Mouse (Mus musculus): ENCODE measurements around the gene Coasy.

The Coasy gene

DNA sequence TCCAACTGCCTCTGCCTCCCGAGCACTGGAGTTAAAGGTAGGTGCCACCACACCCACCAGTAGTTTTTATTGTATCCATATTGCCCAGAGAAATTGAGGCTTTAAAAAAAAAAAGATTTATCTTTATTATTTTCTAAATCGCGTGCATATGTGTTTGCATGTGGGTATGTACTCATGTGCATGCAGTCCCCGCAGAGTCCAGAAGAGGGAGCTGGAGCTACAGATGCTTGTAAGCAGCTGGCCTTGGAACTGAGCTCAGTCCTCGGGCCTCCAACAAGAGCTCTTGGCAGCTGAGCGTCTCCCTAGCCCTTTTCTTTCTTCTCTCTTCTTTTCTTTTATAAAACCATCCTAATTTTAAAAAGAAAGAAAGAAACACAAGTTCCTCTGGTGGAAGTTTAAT, 49.3 kb downstream of the Coasy start:
- DNase-seq (ENCODE audit: low spot score in 2 of 2) = no peak

DNA sequence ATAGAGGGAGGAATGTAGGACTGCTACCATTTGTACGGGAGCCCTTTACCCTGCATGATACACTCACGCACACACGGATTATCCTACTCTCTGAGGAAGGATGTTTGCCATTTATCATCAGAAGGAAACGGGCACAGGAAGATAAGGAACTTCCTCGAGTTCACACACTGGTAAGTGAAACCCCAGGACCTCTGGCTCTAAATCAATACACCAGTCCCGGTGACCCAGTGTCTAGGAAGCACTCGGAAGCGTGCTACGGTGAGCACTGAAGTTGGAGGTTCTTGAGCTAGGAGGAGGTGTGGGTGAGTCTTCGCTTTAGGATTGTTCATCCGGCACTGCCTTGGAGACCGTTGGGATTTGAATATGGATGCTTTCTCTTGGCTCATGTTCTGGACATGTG, 50.7 kb downstream of the Coasy start:
- DNase-seq (ENCODE audit: low spot score in 2 of 2) = no peak

DNA sequence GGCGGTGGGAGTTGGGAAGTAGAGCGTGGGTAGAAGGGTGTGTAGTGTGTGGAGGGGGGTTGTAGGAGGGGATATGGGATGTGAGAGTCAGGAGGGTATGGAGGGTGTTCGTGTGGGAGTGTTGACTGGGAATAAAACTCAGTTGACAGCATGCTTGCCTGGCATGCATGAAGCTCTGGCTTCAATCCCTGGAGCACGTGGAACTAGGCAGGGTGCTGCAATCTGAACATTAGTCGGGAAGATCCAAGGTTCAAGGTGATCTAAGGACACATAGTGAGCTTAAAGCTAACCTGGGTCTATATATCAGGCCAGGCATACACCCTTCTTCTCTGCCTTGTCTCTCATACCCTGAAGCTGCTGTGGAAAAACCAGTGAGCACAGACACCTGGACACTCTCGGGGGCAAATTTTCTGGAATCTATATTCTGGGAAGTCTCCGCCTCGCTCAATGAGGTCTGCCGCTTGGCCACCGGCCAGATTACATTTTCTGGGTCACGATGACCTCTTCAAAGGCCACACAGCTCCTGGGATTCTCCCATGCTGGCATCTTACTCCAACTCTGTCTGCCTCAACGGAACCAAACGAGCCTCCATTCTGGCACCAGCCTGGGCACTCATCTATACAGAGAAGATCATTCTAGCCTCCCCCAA, 52.0 kb downstream of the Coasy start:
- DNase-seq (ENCODE audit: low spot score in 2 of 2) = no peak
